Mouse (Mus musculus): ENCODE measurements around the gene Psmb2. TPM values are rescaled to one million over a fixed set of nuclear protein-coding genes. Genes with fewer than 3 reads are reported as not detected.
A peak's percentile ranks its signal among the peaks of the same experiment; 100 is the strongest.

Psmb2 gene
- polyA plus RNA-seq, 1 experiment from 2014 or later = 542 TPM

DNA sequence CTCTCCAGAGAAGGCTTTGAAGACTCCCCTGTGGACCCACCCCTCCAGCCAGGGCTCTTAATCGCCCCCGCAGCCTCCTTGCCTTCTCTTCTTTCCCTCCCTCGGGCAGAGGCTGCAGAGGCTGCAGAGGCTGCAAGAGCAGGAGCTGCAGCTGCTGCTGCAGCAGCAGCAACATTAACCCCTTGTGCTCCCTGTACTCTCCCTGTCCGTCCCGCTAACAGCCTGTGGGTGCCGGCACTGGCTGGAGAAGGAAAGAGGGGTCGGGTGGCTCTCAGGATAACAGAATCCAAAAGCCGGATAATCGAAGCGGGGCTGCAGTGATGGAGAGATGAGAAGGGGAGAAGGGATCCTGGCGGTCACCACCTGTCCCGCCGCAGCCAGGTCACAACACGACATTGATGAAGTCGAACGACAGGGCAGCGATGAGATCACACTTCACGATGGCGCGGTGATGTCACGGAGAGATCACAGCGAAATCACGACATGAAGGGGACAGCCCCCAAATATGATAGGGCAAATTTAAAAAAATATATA is 75.2 kb downstream of the Psmb2 start:
- H3K4me2 ChIP-seq (ENCODE audit: low read length) = peak overlapping the region; percentile 78
- peak overlapping the region; percentile 79 for H3K9ac ChIP-seq (ENCODE audit: low read length)
- H3K4me3 ChIP-seq (ENCODE audit: low read depth, low read length) = peak overlapping the region; percentile 93
- under 1% methylated on average over 23 of the region's 23 CpGs for WGBS
- H3K4me1 ChIP-seq (replicated peaks; ENCODE audit: control insufficient read depth, insufficient read depth, low read length) = peaks cover 27% of the 10 kb centered on the region
- peaks cover 28% of the 10 kb centered on the region for H3K36me3 ChIP-seq (ENCODE audit: control insufficient read depth, insufficient read depth, low read length)
- peak overlapping the region; percentile 94; the same call in 1 of the 2 replicates for H3K27ac ChIP-seq (ENCODE audit: low read depth)
- H3K9me3 ChIP-seq (ENCODE audit: control insufficient read depth, low read length) = no peaks in the 10 kb centered on the region
- DNase-seq (ENCODE audit: low spot score) (no peak), ATAC-seq (replicated peaks; ENCODE audit: low FRiP score, low TSS enrichment, low read depth) (0 out of 2 replicates have a peak, but pooled peaks have one; percentile 3)
- H3K27me3 ChIP-seq (replicated peaks; ENCODE audit: control insufficient read depth, insufficient read depth, low read length) = no peaks in the 10 kb centered on the region

DNA sequence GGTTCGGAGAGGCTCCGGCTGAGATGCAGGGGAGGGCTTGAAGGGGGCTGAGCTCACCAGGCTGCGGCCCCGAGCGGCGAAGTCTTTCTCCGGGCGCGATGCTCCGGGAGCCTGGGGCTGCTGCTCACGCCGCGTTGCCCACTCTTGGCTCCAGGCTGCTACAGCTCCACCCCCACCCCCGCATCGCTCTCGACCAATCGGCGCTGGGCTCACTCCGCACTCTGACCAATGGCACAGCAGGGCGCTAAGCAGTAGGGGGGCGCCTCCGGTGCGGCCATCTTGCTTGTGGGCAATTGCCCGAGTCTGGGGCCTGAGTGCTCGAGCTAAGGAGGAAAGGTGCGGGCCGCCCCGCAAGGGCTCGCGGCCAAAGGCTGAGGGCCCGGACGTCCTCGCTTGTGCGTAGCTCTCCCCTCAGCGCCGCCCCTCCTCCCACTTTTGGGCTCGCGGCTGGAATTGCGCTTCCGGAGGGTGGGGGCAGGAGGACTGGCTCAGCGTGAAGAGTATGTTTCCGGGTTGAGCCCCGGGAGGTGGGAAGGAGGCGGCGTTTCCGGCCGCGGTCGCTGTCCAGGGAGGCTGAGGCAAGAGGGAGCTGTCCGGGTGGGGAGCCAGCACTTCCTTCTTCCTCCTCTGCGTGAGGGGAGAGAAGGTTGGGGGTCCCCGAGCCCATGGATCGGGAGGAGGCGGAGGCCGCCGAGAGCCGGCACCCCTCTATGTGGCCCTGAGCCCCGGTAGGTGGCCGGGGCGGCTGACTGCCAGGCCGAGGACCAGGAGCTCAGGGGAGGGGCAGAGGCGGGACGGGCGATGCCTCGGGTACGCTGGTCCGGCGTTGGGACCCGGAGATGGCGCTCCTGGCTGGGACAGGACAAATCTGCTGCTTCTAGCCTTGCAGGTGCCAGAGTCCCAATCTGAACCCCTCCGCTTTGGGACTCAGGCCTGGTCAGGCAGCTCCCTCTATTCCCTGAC is 76.1 kb downstream of the Psmb2 start, which contains the start of the genes Ncdn and AU040320:
TSS of gene Ncdn (minus strand) at position 171 of the 963 bp plus-strand sequence.
TSS of gene AU040320 (plus strand) at position 277 of the 963 bp plus-strand sequence.
- Histone ChIP-seq H3K4me2 (ENCODE audit: low read length) (peak within 1 kb of the TSS; percentile 78), H3K9ac (ENCODE audit: low read length) (peak within 1 kb of the TSS; percentile 79), H3K4me3 (ENCODE audit: low read depth, low read length) (peak within 1 kb of the TSS; percentile 93), H3K27me3 (replicated peaks; ENCODE audit: control insufficient read depth, insufficient read depth, low read length) (no peaks in the 10 kb centered on the region), H3K4me1 (replicated peaks; ENCODE audit: control insufficient read depth, insufficient read depth, low read length) (peaks cover 27% of the 10 kb centered on the region), H3K9me3 (ENCODE audit: control insufficient read depth, low read length) (no peaks in the 10 kb centered on the region), H3K36me3 (ENCODE audit: control insufficient read depth, insufficient read depth, low read length) (peaks cover 26% of the 10 kb centered on the region), H3K27ac (ENCODE audit: low read depth) (peak within 1 kb of the TSS; percentile 94)
- WGBS = under 1% methylated on average over 70 of the region's 71 CpGs
- peak; percentile 99 for ATAC-seq (replicated peaks; ENCODE audit: low FRiP score, low TSS enrichment, low read depth)
- DNase-seq (ENCODE audit: low spot score) = peak; percentile 96

DNA sequence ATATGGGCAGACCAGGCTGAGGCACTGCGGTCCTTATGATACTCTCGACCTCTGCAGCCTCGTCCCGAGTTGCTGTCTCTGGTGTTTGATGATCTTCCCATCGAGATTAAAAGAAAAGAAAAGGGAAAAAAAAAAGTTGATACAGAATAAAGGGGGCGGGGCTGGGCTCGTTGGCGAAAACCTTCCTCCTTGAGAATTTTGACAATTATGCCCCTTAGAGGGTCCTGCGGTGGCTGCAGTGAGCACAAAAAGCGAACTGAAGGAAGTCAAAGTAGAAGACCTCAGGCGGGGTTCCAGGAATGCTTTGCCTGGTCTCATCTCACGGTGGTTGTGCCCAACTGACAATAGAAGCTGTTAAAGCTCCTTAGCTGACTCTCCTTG is 76.8 kb downstream of the Psmb2 start:
- 0% methylated on average over 12 of the region's 12 CpGs for WGBS
- peak overlapping the region; percentile 72 for H3K4me2 ChIP-seq (ENCODE audit: low read length)
- no peaks in the 10 kb centered on the region for H3K27me3 ChIP-seq (replicated peaks; ENCODE audit: control insufficient read depth, insufficient read depth, low read length)
- DNase-seq (ENCODE audit: low spot score) = peak; percentile 55
- H3K9me3 ChIP-seq (ENCODE audit: control insufficient read depth, low read length) = no peaks in the 10 kb centered on the region
- no peak for ATAC-seq (replicated peaks; ENCODE audit: low FRiP score, low TSS enrichment, low read depth)
- peak overlapping the region; percentile 94 for H3K27ac ChIP-seq (ENCODE audit: low read depth)
- H3K4me1 ChIP-seq (replicated peaks; ENCODE audit: control insufficient read depth, insufficient read depth, low read length) = peaks cover 27% of the 10 kb centered on the region
- H3K4me3 ChIP-seq (ENCODE audit: low read depth, low read length) = peak overlapping the region; percentile 93
- H3K9ac ChIP-seq (ENCODE audit: low read length) = peak overlapping the region; percentile 79
- H3K36me3 ChIP-seq (ENCODE audit: control insufficient read depth, insufficient read depth, low read length) = peaks cover 23% of the 10 kb centered on the region

DNA sequence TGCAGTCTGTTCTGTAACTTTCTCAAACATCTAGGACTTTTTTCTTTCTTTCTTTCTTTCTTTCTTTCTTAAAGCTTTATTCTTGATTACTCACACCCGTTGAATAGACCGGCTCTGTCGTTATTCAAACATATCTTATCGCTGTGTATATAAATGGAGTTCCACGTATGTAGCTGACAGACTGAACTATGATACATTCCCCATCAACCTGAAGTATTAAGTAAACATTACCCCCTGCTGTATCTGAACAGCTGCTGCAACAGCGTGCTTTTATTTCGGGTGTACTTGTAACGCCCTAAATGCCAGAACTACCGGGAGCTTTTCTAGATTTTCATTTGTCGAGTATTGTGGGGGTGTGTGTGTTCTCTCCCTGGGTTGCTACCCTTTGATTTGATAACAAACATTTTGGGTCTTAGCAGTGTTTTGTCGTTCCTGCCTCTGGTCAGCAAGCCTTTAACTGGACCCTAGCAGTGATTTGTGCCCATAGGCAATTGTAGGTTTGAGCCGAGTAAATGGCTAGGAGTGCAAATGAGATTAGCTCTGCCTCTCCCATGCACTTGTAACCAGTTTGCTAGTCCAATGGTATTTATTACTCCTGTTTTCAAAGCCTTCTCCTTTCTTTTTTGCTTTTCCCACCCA is 77.4 kb downstream of the Psmb2 start:
- Histone ChIP-seq H3K36me3 (ENCODE audit: control insufficient read depth, insufficient read depth, low read length) (peaks cover 21% of the 10 kb centered on the region), H3K4me3 (ENCODE audit: low read depth, low read length) (peak overlapping the region; percentile 93), H3K27ac (ENCODE audit: low read depth) (peak overlapping the region; percentile 94; the same call in 1 of the 2 replicates), H3K9me3 (ENCODE audit: control insufficient read depth, low read length) (no peaks in the 10 kb centered on the region), H3K4me1 (replicated peaks; ENCODE audit: control insufficient read depth, insufficient read depth, low read length) (peaks cover 27% of the 10 kb centered on the region), H3K9ac (ENCODE audit: low read length) (peak overlapping the region; percentile 5; the same call in 1 of the 2 replicates), H3K27me3 (replicated peaks; ENCODE audit: control insufficient read depth, insufficient read depth, low read length) (no peaks in the 10 kb centered on the region), H3K4me2 (ENCODE audit: low read length) (peak overlapping the region; percentile 72)
- 38% methylated on average over 12 of the region's 12 CpGs for WGBS
- ATAC-seq (replicated peaks; ENCODE audit: low FRiP score, low TSS enrichment, low read depth) (no peak), DNase-seq (ENCODE audit: low spot score) (peak; percentile 55)

DNA sequence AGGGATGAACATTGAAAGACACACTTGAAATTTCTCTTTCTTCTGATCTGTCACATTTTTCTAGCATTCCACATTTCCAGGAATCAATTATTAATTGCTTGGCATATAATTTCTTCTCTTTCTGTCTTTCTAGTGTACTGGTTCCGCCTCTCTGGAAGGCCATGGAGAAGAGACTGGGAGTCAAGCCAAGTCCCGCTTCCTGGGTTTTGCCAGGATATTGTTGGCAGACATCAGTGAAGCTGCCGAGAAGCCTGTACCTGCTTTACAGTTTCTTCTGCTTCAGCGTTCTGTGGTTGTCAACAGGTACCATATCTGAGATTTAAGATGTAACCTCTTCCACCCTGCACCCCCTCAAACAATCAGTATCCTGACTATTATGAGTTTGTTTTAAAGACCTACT is 79.3 kb downstream of the Psmb2 start:
- Histone ChIP-seq H3K27ac (ENCODE audit: low read depth) (no peak overlapping the region), H3K9me3 (ENCODE audit: control insufficient read depth, low read length) (no peaks in the 10 kb centered on the region), H3K27me3 (replicated peaks; ENCODE audit: control insufficient read depth, insufficient read depth, low read length) (no peaks in the 10 kb centered on the region), H3K9ac (ENCODE audit: low read length) (no peak overlapping the region), H3K4me3 (ENCODE audit: low read depth, low read length) (no peak overlapping the region), H3K36me3 (ENCODE audit: control insufficient read depth, insufficient read depth, low read length) (peaks cover 28% of the 10 kb centered on the region), H3K4me1 (replicated peaks; ENCODE audit: control insufficient read depth, insufficient read depth, low read length) (peaks cover 14% of the 10 kb centered on the region), H3K4me2 (ENCODE audit: low read length) (no peak overlapping the region)
- WGBS = 82% methylated on average over 4 of the region's 4 CpGs
- DNase-seq (ENCODE audit: low spot score) (peak; percentile 47), ATAC-seq (replicated peaks; ENCODE audit: low FRiP score, low TSS enrichment, low read depth) (no peak)

DNA sequence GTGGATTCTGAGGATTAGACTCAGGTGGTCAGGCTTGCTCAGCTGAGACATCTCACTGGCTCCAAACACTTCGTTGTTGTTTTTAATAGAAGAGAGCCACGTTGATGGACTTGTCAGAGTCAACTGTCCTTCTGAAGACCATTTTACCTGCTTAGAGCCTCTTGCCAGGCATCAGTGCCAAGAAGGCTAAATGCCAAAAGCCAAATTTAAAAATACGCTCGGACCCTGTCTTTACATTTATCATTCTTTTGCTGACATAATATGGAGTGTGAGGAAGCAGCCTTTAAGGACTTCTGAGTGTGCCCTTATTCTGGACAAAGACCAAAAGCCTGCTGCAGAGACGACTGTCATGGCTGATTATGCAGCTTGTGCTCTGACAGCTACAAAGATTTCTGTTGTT is 80.9 kb downstream of the Psmb2 start:
- H3K9ac ChIP-seq (ENCODE audit: low read length) = no peak overlapping the region
- ATAC-seq (replicated peaks; ENCODE audit: low FRiP score, low TSS enrichment, low read depth) = no peak
- no peak overlapping the region for H3K4me2 ChIP-seq (ENCODE audit: low read length)
- H3K27me3 ChIP-seq (replicated peaks; ENCODE audit: control insufficient read depth, insufficient read depth, low read length) = no peaks in the 10 kb centered on the region
- no peak overlapping the region for H3K4me3 ChIP-seq (ENCODE audit: low read depth, low read length)
- H3K4me1 ChIP-seq (replicated peaks; ENCODE audit: control insufficient read depth, insufficient read depth, low read length) = peaks cover 7% of the 10 kb centered on the region
- no peak overlapping the region for H3K27ac ChIP-seq (ENCODE audit: low read depth)
- H3K9me3 ChIP-seq (ENCODE audit: control insufficient read depth, low read length) = no peaks in the 10 kb centered on the region
- peaks cover 28% of the 10 kb centered on the region for H3K36me3 ChIP-seq (ENCODE audit: control insufficient read depth, insufficient read depth, low read length)
- 81% methylated on average over 5 of the region's 5 CpGs for WGBS
- DNase-seq (ENCODE audit: low spot score) = peak; percentile 23

Other genes starting within 250 kb of the Psmb2 start
- 12.3 and 13.2 TPM in 2 replicates for gene Ago3, start 248.1 kb upstream of the Psmb2 start, polyA plus RNA-seq (2014; fragmentation: Nextera tagmentation; extraction: Ambion mirVana)
- gene Ago1, start 209.0 kb upstream of the Psmb2 start, polyA plus RNA-seq (2014; fragmentation: Nextera tagmentation; extraction: Ambion mirVana) = 8.0 and 8.9 TPM in 2 replicates
- gene Ago4, start 144.2 kb upstream of the Psmb2 start, polyA plus RNA-seq (2014; fragmentation: Nextera tagmentation; extraction: Ambion mirVana) = 1.4 TPM in 2 replicates
- gene Clspn, start 120.7 kb upstream of the Psmb2 start, polyA plus RNA-seq (2014; fragmentation: Nextera tagmentation; extraction: Ambion mirVana) = 40.9 and 41.0 TPM in 2 replicates
- 2.6 and 3.4 TPM in 2 replicates for gene 5730409E04Rik, start 67.8 kb upstream of the Psmb2 start, polyA plus RNA-seq (2014; fragmentation: Nextera tagmentation; extraction: Ambion mirVana)
- gene Tfap2e, start 58.6 kb downstream of the Psmb2 start, polyA plus RNA-seq (2014; fragmentation: Nextera tagmentation; extraction: Ambion mirVana) = not detected in 2 replicates
- gene Ncdn, start 75.8 kb downstream of the Psmb2 start, polyA plus RNA-seq (2014; fragmentation: Nextera tagmentation; extraction: Ambion mirVana) = 29.0 and 29.8 TPM in 2 replicates
- 27.2 and 28.9 TPM in 2 replicates for gene AU040320, start 75.9 kb downstream of the Psmb2 start, polyA plus RNA-seq (2014; fragmentation: Nextera tagmentation; extraction: Ambion mirVana)

Data from intestine, embryonic 14.5 days (tissue).